Mouse (Mus musculus) myocyte (in vitro differentiated cells): ENCODE measurements around the gene Ergic1.

Experiments used
- CEBPB ChIP-seq: IDR thresholded peaks from 2 replicates; pipeline ENCODE4 v1.6.1; 2011; ENCODE audit warnings: mild to moderate bottlenecking, moderate library complexity; ENCODE audit not compliant: poor library complexity, insufficient read depth, severe bottlenecking
- E2F4 ChIP-seq: IDR thresholded peaks from one replicate; pipeline ENCODE4 v1.6.1; 2011; ENCODE audit warnings: mild to moderate bottlenecking, control low read depth, moderate library complexity; ENCODE audit not compliant: insufficient read depth
- MAX ChIP-seq: IDR thresholded peaks from one replicate; pipeline ENCODE4 v1.6.1; 2011; ENCODE audit warnings: low read depth, mild to moderate bottlenecking, control low read depth
- POLR2A ChIP-seq: IDR thresholded peaks from one replicate; pipeline ENCODE4 v1.6.1; 2011; ENCODE audit warnings: low read depth, mild to moderate bottlenecking, control low read depth, moderate library complexity; ENCODE audit not compliant: insufficient read length
- USF1 ChIP-seq: IDR thresholded peaks from one replicate; pipeline ENCODE4 v1.6.1; 2011; ENCODE audit warnings: low read depth, mild to moderate bottlenecking, control low read depth, moderate library complexity

- no peak for TF ChIP-seq MAX
- no peak for TF ChIP-seq POLR2A
- no peak for TF ChIP-seq E2F4
- peak; percentile 37; the same call in 1 of the 2 replicates for TF ChIP-seq CEBPB
- TF ChIP-seq USF1 = no peak
Observed at GRCm38 (mm10) chr17:26592510-26592909, 31.2 kb downstream of the Ergic1 start.
